In genomic region chr8:87962514-87963225, GRCm38 (mm10) we compare ENCODE assay signal across 8 mouse cellular contexts. TPM values are rescaled to one million over a fixed set of nuclear protein-coding genes. Genes with fewer than 3 reads are reported as not detected.
DNase-seq lines count a peak whose midpoint lies in the region; ATAC-seq and TF ChIP-seq lines count a peak whose summit lies in the region.

No protein-coding gene starts in this region.

- no peak overlapping the region for H3K27ac ChIP-seq in lung, embryonic 14.5 days (ENCODE audit: low read depth)
- H3K27ac ChIP-seq in intestine, embryonic 15.5 days, result no peak overlapping the region
- no peak overlapping the region for H3K27ac ChIP-seq in neural tube, embryonic 14.5 days (ENCODE audit: low read depth, low read length)

- no peaks in the 10 kb centered on the region for H3K9me3 ChIP-seq in lung, embryonic 14.5 days (ENCODE audit: low read depth, low read length)
- H3K9me3 ChIP-seq in intestine, embryonic 15.5 days, result no peaks in the 10 kb centered on the region
- H3K9me3 ChIP-seq in neural tube, embryonic 14.5 days (ENCODE audit: control insufficient read depth, low read length), result no peaks in the 10 kb centered on the region

- peak overlapping the region; percentile 35 for H3K9ac ChIP-seq in lung, embryonic 14.5 days
- no peak overlapping the region for H3K9ac ChIP-seq in intestine, embryonic 15.5 days
- H3K9ac ChIP-seq in neural tube, embryonic 14.5 days (replicated peaks; ENCODE audit: low read depth, low read length), result peak overlapping the region; percentile 39; the same call in 1 of the 2 replicates

- peak; percentile 23 for DNase-seq in adrenal gland, postnatal 14 days
- no peak for DNase-seq in adrenal gland, postnatal 4 days (ENCODE audit: low spot score in 2 of 2)
- DNase-seq in lung, embryonic 14.5 days, result peak; percentile 57
- no peak for DNase-seq in lung, adult 18-20 months
- no peak for DNase-seq in right cerebral cortex, adult 18-20 months

- H3K4me1 ChIP-seq in lung, embryonic 14.5 days (ENCODE audit: insufficient read depth), result peaks cover 8% of the 10 kb centered on the region
- peaks cover 29% of the 10 kb centered on the region for H3K4me1 ChIP-seq in intestine, embryonic 15.5 days (replicated peaks)
- peaks cover 20% of the 10 kb centered on the region for H3K4me1 ChIP-seq in neural tube, embryonic 14.5 days (ENCODE audit: control insufficient read depth, insufficient read depth, low read length)

- WGBS in lung, embryonic 14.5 days, result 5% methylated on average over 26 of the region's 26 CpGs
- 6% methylated on average over 26 of the region's 26 CpGs for WGBS in intestine, embryonic 15.5 days
- 4% methylated on average over 26 of the region's 26 CpGs for WGBS in neural tube, embryonic 14.5 days

- peak overlapping the region; percentile 97 for H3K4me2 ChIP-seq in lung, embryonic 14.5 days
- H3K4me2 ChIP-seq in intestine, embryonic 15.5 days (replicated peaks), result peak overlapping the region; percentile 98
- H3K4me2 ChIP-seq in neural tube, embryonic 14.5 days (ENCODE audit: low read depth, low read length), result peak overlapping the region; percentile 95

- no peak for TF ChIP-seq CTCF in lung, embryonic 14.5 days (IDR thresholded peaks at IDR 0.05; ENCODE audit: low read depth)

- no peaks in the 10 kb centered on the region for H3K36me3 ChIP-seq in lung, embryonic 14.5 days (ENCODE audit: insufficient read depth)
- no peaks in the 10 kb centered on the region for H3K36me3 ChIP-seq in intestine, embryonic 15.5 days
- H3K36me3 ChIP-seq in neural tube, embryonic 14.5 days (ENCODE audit: control insufficient read depth, insufficient read depth, low read length), result no peaks in the 10 kb centered on the region

- H3K27me3 ChIP-seq in lung, embryonic 14.5 days (ENCODE audit: insufficient read depth, low read length), result peaks cover 32% of the 10 kb centered on the region
- H3K27me3 ChIP-seq in intestine, embryonic 15.5 days (replicated peaks), result peaks cover 44% of the 10 kb centered on the region
- H3K27me3 ChIP-seq in neural tube, embryonic 14.5 days (ENCODE audit: control insufficient read depth, insufficient read depth, low read length), result no peaks in the 10 kb centered on the region

- no peak for ATAC-seq in lung, embryonic 14.5 days (ENCODE audit: insufficient read depth)
- no peak for ATAC-seq in intestine, embryonic 15.5 days
- no peak for ATAC-seq in neural tube, embryonic 14.5 days (ENCODE audit: low read depth)
- no peak for ATAC-seq in inflammation-experienced regulatory T-cells, adult 6 months

- H3K4me3 ChIP-seq in lung, embryonic 14.5 days (ENCODE audit: low read depth, low read length), result peak overlapping the region; percentile 79
- H3K4me3 ChIP-seq in intestine, embryonic 15.5 days (replicated peaks), result peak overlapping the region; percentile 35
- peak overlapping the region; percentile 29 for H3K4me3 ChIP-seq in neural tube, embryonic 14.5 days (ENCODE audit: low read depth, low read length)

RNA-seq across cellular contexts. Expression of gene Zfp423, which starts 3.3 kb away (rescaled TPM):
- total RNA-seq in adrenal gland, postnatal 14 days (2021), result 18.7 and 22.0 TPM in 2 replicates
- total RNA-seq in adrenal gland, postnatal 4 days (2021), result 10 to 100 TPM; 39.4 to 41.8 TPM
- 16.3 and 18.1 TPM in 2 replicates for polyA plus RNA-seq in lung, embryonic 14.5 days (2014; fragmentation: Nextera tagmentation; extraction: Ambion mirVana)
- 5.0 and 5.5 TPM in 2 replicates for polyA plus RNA-seq in intestine, embryonic 15.5 days (2015; fragmentation: Nextera tagmentation; extraction: Ambion mirVana)
- 35.0 and 43.6 TPM in 2 replicates for polyA plus RNA-seq in neural tube, embryonic 14.5 days (2014; fragmentation: Nextera tagmentation; extraction: Ambion mirVana)
- under 1 TPM in 1 of 3 experiments, not detected in 2; 0.42 TPM for polyA plus RNA-seq in inflammation-experienced regulatory T-cells, adult 6 months (2017; shearing (Covaris generic))

Comparison
In these comparisons a context has a peak if more than half of its experiments do, and no peak if none do; other contexts are left out.
1. DNase-seq: peak in adrenal gland, postnatal 14 days (single experiment) and lung, embryonic 14.5 days (single experiment); none in adrenal gland, postnatal 4 days (0 of 2), lung, adult 18-20 months (0 of 2) and right cerebral cortex, adult 18-20 months (single experiment).
2. H3K4me3 ChIP-seq: peak in every context shown above with its lines; median percentile 79 in lung, embryonic 14.5 days; 35 in intestine, embryonic 15.5 days; 29 in neural tube, embryonic 14.5 days.
3. Peak in every context shown above with its lines, with median percentiles within 50 percentile points of each other: H3K4me2 ChIP-seq.